ENCODE assay signal across 25 mouse cellular contexts in the genomic region with DNA sequence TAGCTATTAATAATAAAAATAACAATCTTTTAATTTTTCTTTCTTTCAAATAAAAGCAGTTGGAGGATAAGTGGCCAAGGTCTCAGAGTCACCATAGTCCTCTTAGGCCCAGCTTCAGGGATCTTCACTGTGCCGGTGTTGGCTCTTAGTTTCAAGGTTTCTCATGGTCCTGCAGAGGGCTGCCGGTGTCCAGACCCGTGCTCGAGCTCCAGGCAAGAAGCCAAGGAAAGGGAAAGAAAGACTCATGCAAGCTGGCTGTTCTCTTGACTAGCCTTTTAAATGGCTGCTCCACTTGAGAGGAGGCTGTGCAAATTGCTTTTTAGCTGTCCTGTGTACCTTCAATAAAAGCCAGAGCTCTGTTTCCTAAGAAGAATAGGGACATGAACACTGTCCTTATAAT. TPM values are rescaled to one million over a fixed set of nuclear protein-coding genes. Genes with fewer than 3 reads are reported as not detected.
DNase-seq lines count a peak whose midpoint lies in the region; ATAC-seq lines count a peak whose summit lies in the region.
"Had no signal": no experiment of that assay in that cellular context is flagged by ENCODE, and none has a peak within 500 bp of the region (broad histone marks: within the 10 kb centered on the region; RNA-seq: fewer than 3 reads in every experiment).

No protein-coding gene starts in this region.

- no peaks in the 10 kb centered on the region for H3K9me3 ChIP-seq in heart, embryonic 12.5 days (replicated peaks)
- no peaks in the 10 kb centered on the region for H3K9me3 ChIP-seq in neural tube, embryonic 15.5 days (replicated peaks)
- H3K9me3 ChIP-seq: embryonic facial prominence, embryonic 15.5 days; heart, embryonic 15.5 days; hindbrain, embryonic 12.5 days; liver, embryonic 13.5 days; megakaryocyte, embryonic 14.5 days had no signal

- 65% methylated on average over 4 of the region's 4 CpGs for WGBS in heart, embryonic 12.5 days
- 70% methylated on average over 4 of the region's 4 CpGs for WGBS in neural tube, embryonic 15.5 days

- H3K27me3 ChIP-seq in heart, embryonic 12.5 days (replicated peaks): no peaks in the 10 kb centered on the region
- H3K27me3 ChIP-seq in neural tube, embryonic 15.5 days (replicated peaks): no peaks in the 10 kb centered on the region
- H3K27me3 ChIP-seq: embryonic facial prominence, embryonic 15.5 days; heart, embryonic 15.5 days; hindbrain, embryonic 12.5 days; liver, embryonic 13.5 days; megakaryocyte, embryonic 14.5 days had no signal

- peak; percentile 73 to 75 for DNase-seq in cerebellum, postnatal 10 days
- DNase-seq in cerebellum, adult 8-10 months: no peak
- DNase-seq in heart, postnatal 4 days: peak; percentile 44
- peak; percentile 34 for DNase-seq in 3T3-L1 (ENCODE audit: low read depth, low spot score)
- DNase-seq in adrenal gland, postnatal 14 days: peak; percentile 63
- no peak for DNase-seq in gastrocnemius, adult 18-20 months (ENCODE audit: low spot score)
- DNase-seq: cerebellum, adult 18-20 months; gastrocnemius, postnatal 10 days; kidney, adult 9 months; layer of hippocampus, postnatal 36 days; liver, embryonic 13.5 days; lung, adult 2 months; lung, postnatal 36 days; midbrain, embryonic 14.5 days; right cerebral cortex, postnatal 14 days had no signal

- H3K9ac ChIP-seq in heart, embryonic 12.5 days: no peak overlapping the region
- H3K9ac ChIP-seq in neural tube, embryonic 15.5 days (replicated peaks): no peak overlapping the region
- H3K9ac ChIP-seq: embryonic facial prominence, embryonic 15.5 days; heart, embryonic 15.5 days; hindbrain, embryonic 12.5 days; liver, embryonic 13.5 days had no signal

- no peaks in the 10 kb centered on the region for H3K36me3 ChIP-seq in heart, embryonic 12.5 days
- H3K36me3 ChIP-seq in neural tube, embryonic 15.5 days: no peaks in the 10 kb centered on the region
- H3K36me3 ChIP-seq: embryonic facial prominence, embryonic 15.5 days; heart, embryonic 15.5 days; hindbrain, embryonic 12.5 days; liver, embryonic 13.5 days had no signal

- no peak overlapping the region for H3K27ac ChIP-seq in heart, embryonic 12.5 days (ENCODE audit: poor library complexity, severe bottlenecking)
- no peak overlapping the region for H3K27ac ChIP-seq in neural tube, embryonic 15.5 days (replicated peaks)
- H3K27ac ChIP-seq: embryonic facial prominence, embryonic 15.5 days; heart, embryonic 15.5 days; hindbrain, embryonic 12.5 days; liver, embryonic 13.5 days; stomach, postnatal 0 days had no signal

- H3K4me3 ChIP-seq in heart, embryonic 12.5 days: no peak overlapping the region
- H3K4me3 ChIP-seq in neural tube, embryonic 15.5 days (replicated peaks): no peak overlapping the region
- H3K4me3 ChIP-seq: embryonic facial prominence, embryonic 15.5 days; heart, embryonic 15.5 days; hindbrain, embryonic 12.5 days; liver, embryonic 13.5 days; megakaryocyte, embryonic 14.5 days had no signal

- ATAC-seq in heart, embryonic 12.5 days (ENCODE audit: insufficient number of reproducible peaks, low FRiP score): no peak
- no peak for ATAC-seq in neural tube, embryonic 15.5 days (ENCODE audit: low FRiP score)
- ATAC-seq: CD4-positive, CD25-positive, alpha-beta regulatory T cell, adult 4 months; forebrain, embryonic 14.5 days; inflammation-experienced regulatory T-cells, adult 6 months had no signal

- H3K4me2 ChIP-seq in heart, embryonic 12.5 days: no peak overlapping the region
- no peak overlapping the region for H3K4me2 ChIP-seq in neural tube, embryonic 15.5 days
- H3K4me2 ChIP-seq: embryonic facial prominence, embryonic 15.5 days; heart, embryonic 15.5 days; hindbrain, embryonic 12.5 days; liver, embryonic 13.5 days had no signal

- H3K4me1 ChIP-seq in heart, embryonic 12.5 days (replicated peaks): no peaks in the 10 kb centered on the region
- H3K4me1 ChIP-seq in neural tube, embryonic 15.5 days: no peaks in the 10 kb centered on the region
- H3K4me1 ChIP-seq: embryonic facial prominence, embryonic 15.5 days; heart, embryonic 15.5 days; hindbrain, embryonic 12.5 days; liver, embryonic 13.5 days had no signal

RNA-seq across cellular contexts. Expression of gene Ndfip2, which starts 21.8 kb away (rescaled TPM):
- total RNA-seq in heart, postnatal 4 days (2021): 10 to 100 TPM; 33.9 to 35.4 TPM
- polyA plus RNA-seq in heart, embryonic 12.5 days (2016; fragmentation: Nextera tagmentation; extraction: Ambion mirVana): 57.4 and 61.1 TPM in 2 replicates
- total RNA-seq in adrenal gland, postnatal 14 days (2021): 36.5 and 36.8 TPM in 2 replicates
- 111 and 120 TPM in 2 replicates for polyA plus RNA-seq in neural tube, embryonic 15.5 days (2015; fragmentation: Nextera tagmentation; extraction: Ambion mirVana)
- 10 to 100 TPM; 11.8 to 12.6 TPM for total RNA-seq in gastrocnemius, adult 18-20 months (2021)

RNA-seq across cellular contexts. Expression of gene Rbm26, which starts 59.5 kb away (rescaled TPM):
- total RNA-seq in heart, postnatal 4 days (2021): 10 to 100 TPM; 35.6 to 38.0 TPM
- 25.6 and 26.6 TPM in 2 replicates for polyA plus RNA-seq in heart, embryonic 12.5 days (2016; fragmentation: Nextera tagmentation; extraction: Ambion mirVana)
- total RNA-seq in adrenal gland, postnatal 14 days (2021): 43.5 and 48.2 TPM in 2 replicates
- polyA plus RNA-seq in neural tube, embryonic 15.5 days (2015; fragmentation: Nextera tagmentation; extraction: Ambion mirVana): 29.3 and 30.4 TPM in 2 replicates
- 10 to 100 TPM; 15.9 to 18.2 TPM for total RNA-seq in gastrocnemius, adult 18-20 months (2021)

Comparison
In these comparisons a context has a peak if more than half of its experiments do, and no peak if none do; other contexts are left out.
1. DNase-seq: peak in cerebellum, postnatal 10 days (2 of 2), heart, postnatal 4 days (single experiment), 3T3-L1 (single experiment) and adrenal gland, postnatal 14 days (single experiment); none in cerebellum, adult 8-10 months (single experiment) and gastrocnemius, adult 18-20 months (single experiment).